Mouse (Mus musculus) olfactory bulb, adult 2 months (tissue): ENCODE results near the gene Btbd19.

Experiments used
- CTCF ChIP-seq: fragments of 200-500 bp; IDR thresholded peaks from 2 replicates; pipeline ENCODE4 v1.5.1; 2012; ENCODE audit warnings: low read depth, mild to moderate bottlenecking, low read length, moderate library complexity; ENCODE audit not compliant: insufficient read depth
- POLR2A ChIP-seq: fragments of 200-500 bp; IDR thresholded peaks from 2 replicates; pipeline ENCODE4 v1.6.1; 2012; ENCODE audit warnings: mild to moderate bottlenecking, low read depth, low read length, moderate library complexity; ENCODE audit not compliant: insufficient read depth

DNA sequence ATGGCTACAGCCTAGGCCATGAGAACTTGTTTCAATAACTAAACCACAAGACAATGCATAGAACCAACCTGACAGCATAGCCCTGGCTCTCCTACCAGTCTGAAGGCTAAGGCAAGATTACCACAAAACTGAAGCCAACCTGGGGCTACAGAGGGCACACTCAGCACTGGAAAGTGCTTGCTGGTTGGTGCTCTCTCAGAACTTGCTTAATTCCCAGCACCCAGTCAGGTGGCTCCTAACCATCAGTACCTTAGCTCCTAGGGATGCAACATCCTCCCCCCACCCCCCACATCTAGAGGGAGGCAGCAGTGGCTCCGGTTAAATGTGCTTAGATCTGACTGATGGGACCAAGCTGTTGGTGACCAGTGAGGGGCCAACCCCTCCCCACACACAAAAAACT lies 25.9 kb upstream of the Btbd19 start:
- TF ChIP-seq POLR2A (no peak), CTCF (no peak)
